Mouse (Mus musculus): ENCODE data around the gene Hspa1l. TPM values are rescaled to one million over a fixed set of nuclear protein-coding genes. Genes with fewer than 3 reads are reported as not detected.

Hspa1l gene
- polyA plus RNA-seq, 1 experiment from 2014 or later = 1.1 TPM

GRCm38 (mm10) chr17:35024691-35025488, 52.4 kb downstream of the Hspa1l start:
- no peak overlapping the region for H3K4me2 ChIP-seq
- no peak overlapping the region for H3K27ac ChIP-seq
- ATAC-seq (ENCODE audit: low FRiP score) = no peak
- H3K9ac ChIP-seq = no peak overlapping the region
- no peak overlapping the region for H3K4me3 ChIP-seq
- H3K36me3 ChIP-seq = no peaks in the 10 kb centered on the region
- no peaks in the 10 kb centered on the region for H3K27me3 ChIP-seq
- H3K4me1 ChIP-seq (replicated peaks) = peaks cover 30% of the 10 kb centered on the region
- 73% methylated on average over 5 of the region's 10 CpGs for WGBS
- H3K9me3 ChIP-seq = no peaks in the 10 kb centered on the region

- WGBS = 79% methylated on average over 4 of the region's 5 CpGs
- Histone ChIP-seq H3K36me3 (no peaks in the 10 kb centered on the region), H3K27ac (no peak overlapping the region; the same call in 1 of the 2 replicates), H3K9ac (no peak overlapping the region), H3K9me3 (no peaks in the 10 kb centered on the region), H3K4me3 (no peak overlapping the region), H3K27me3 (0 out of 2 replicates have a peak, but pooled peaks cover 1% of the 10 kb centered on the region), H3K4me1 (replicated peaks) (peaks cover 33% of the 10 kb centered on the region), H3K4me2 (no peak overlapping the region)
- no peak for ATAC-seq (ENCODE audit: low FRiP score)
These were observed 53.7 kb downstream of the Hspa1l start for GRCm38 (mm10) chr17:35026206-35026605.

- 28% methylated on average over 13 of the region's 13 CpGs for WGBS
- peak within 1 kb of the TSS; percentile 73 for H3K27ac ChIP-seq
- no peaks in the 10 kb centered on the region for H3K36me3 ChIP-seq
- 0 out of 2 replicates have a peak, but pooled peaks cover 3% of the 10 kb centered on the region for H3K27me3 ChIP-seq
- H3K9me3 ChIP-seq = no peaks in the 10 kb centered on the region
- H3K4me1 ChIP-seq (replicated peaks) = peaks cover 27% of the 10 kb centered on the region
- peak; percentile 63 for ATAC-seq (ENCODE audit: low FRiP score)
- H3K9ac ChIP-seq = peak within 1 kb of the TSS; percentile 43
- 0 out of 2 replicates have a peak within 1 kb of the TSS, but pooled peaks have one; percentile 6 for H3K4me2 ChIP-seq
- H3K4me3 ChIP-seq = no peak within 1 kb of the TSS
These were observed 55.0 kb downstream of the Hspa1l start, which contains the start of gene Sapcd1 for GRCm38 (mm10) chr17:35027277-35028068. TSS of gene Sapcd1 (minus strand) at chr17:35028016.

- H3K27ac ChIP-seq = no peak overlapping the region
- H3K9me3 ChIP-seq = no peaks in the 10 kb centered on the region
- H3K4me2 ChIP-seq = no peak overlapping the region
- peaks cover 27% of the 10 kb centered on the region for H3K4me1 ChIP-seq (replicated peaks)
- 94% methylated on average over 2 of the region's 2 CpGs for WGBS
- H3K36me3 ChIP-seq = no peaks in the 10 kb centered on the region
- H3K27me3 ChIP-seq = 0 out of 2 replicates have a peak, but pooled peaks cover 3% of the 10 kb centered on the region
- no peak overlapping the region for H3K4me3 ChIP-seq
- ATAC-seq (ENCODE audit: low FRiP score) = no peak
- H3K9ac ChIP-seq = no peak overlapping the region
These were observed 55.8 kb downstream of the Hspa1l start for GRCm38 (mm10) chr17:35028315-35028714.

Other genes starting within 250 kb of the Hspa1l start
- gene C4b, start 228.8 kb upstream of the Hspa1l start, polyA plus RNA-seq (2015; fragmentation: Nextera tagmentation; extraction: Ambion mirVana) = 0.09 TPM in 1 of 2 replicates, not detected in the other
- not detected in 2 replicates for gene Cyp21a1, start 168.1 kb upstream of the Hspa1l start, polyA plus RNA-seq (2015; fragmentation: Nextera tagmentation; extraction: Ambion mirVana)
- gene Stk19, start 135.8 kb upstream of the Hspa1l start, polyA plus RNA-seq (2015; fragmentation: Nextera tagmentation; extraction: Ambion mirVana) = 36.5 and 40.5 TPM in 2 replicates
- 68.9 and 69.6 TPM in 2 replicates for gene Dxo, start 135.7 kb upstream of the Hspa1l start, polyA plus RNA-seq (2015; fragmentation: Nextera tagmentation; extraction: Ambion mirVana)
- 54.1 and 60.4 TPM in 2 replicates for gene Skiv2l, start 122.5 kb upstream of the Hspa1l start, polyA plus RNA-seq (2015; fragmentation: Nextera tagmentation; extraction: Ambion mirVana)
- 82.7 and 88.9 TPM in 2 replicates for gene Nelfe, start 122.3 kb upstream of the Hspa1l start, polyA plus RNA-seq (2015; fragmentation: Nextera tagmentation; extraction: Ambion mirVana)
- gene Cfb, start 110.2 kb upstream of the Hspa1l start, polyA plus RNA-seq (2015; fragmentation: Nextera tagmentation; extraction: Ambion mirVana) = 1.9 TPM in 2 replicates
- 13.5 and 13.9 TPM in 2 replicates for gene Zbtb12, start 93.2 kb upstream of the Hspa1l start, polyA plus RNA-seq (2015; fragmentation: Nextera tagmentation; extraction: Ambion mirVana)
- gene Gm20547, start 90.7 kb upstream of the Hspa1l start, polyA plus RNA-seq (2015; fragmentation: Nextera tagmentation; extraction: Ambion mirVana) = 0.10 TPM in 1 of 2 replicates, not detected in the other
- gene C2, start 74.4 kb upstream of the Hspa1l start, polyA plus RNA-seq (2015; fragmentation: Nextera tagmentation; extraction: Ambion mirVana) = 1.4 and 2.3 TPM in 2 replicates
- gene Ehmt2, start 74.2 kb upstream of the Hspa1l start, polyA plus RNA-seq (2015; fragmentation: Nextera tagmentation; extraction: Ambion mirVana) = 90.1 and 98.0 TPM in 2 replicates
- 0.17 TPM in 1 of 2 replicates, not detected in the other for gene Slc44a4, start 58.2 kb upstream of the Hspa1l start, polyA plus RNA-seq (2015; fragmentation: Nextera tagmentation; extraction: Ambion mirVana)
- gene Neu1, start 41.5 kb upstream of the Hspa1l start, polyA plus RNA-seq (2015; fragmentation: Nextera tagmentation; extraction: Ambion mirVana) = 30.6 and 31.5 TPM in 2 replicates
- gene Hspa1b, start 13.5 kb upstream of the Hspa1l start, polyA plus RNA-seq (2015; fragmentation: Nextera tagmentation; extraction: Ambion mirVana) = 0.26 and 0.32 TPM in 2 replicates
- not detected in 2 replicates for gene Gm20481, start 2.8 kb upstream of the Hspa1l start, polyA plus RNA-seq (2015; fragmentation: Nextera tagmentation; extraction: Ambion mirVana)
- gene Hspa1a, start 547 bp upstream of the Hspa1l start, polyA plus RNA-seq (2015; fragmentation: Nextera tagmentation; extraction: Ambion mirVana) = 4.0 and 4.6 TPM in 2 replicates
- gene Lsm2, start 9.2 kb downstream of the Hspa1l start, polyA plus RNA-seq (2015; fragmentation: Nextera tagmentation; extraction: Ambion mirVana) = 112 and 117 TPM in 2 replicates
- gene Vars, start 28.3 kb downstream of the Hspa1l start, polyA plus RNA-seq (2015; fragmentation: Nextera tagmentation; extraction: Ambion mirVana) = 57.3 TPM in 2 replicates
- gene Vwa7, start 43.9 kb downstream of the Hspa1l start, polyA plus RNA-seq (2015; fragmentation: Nextera tagmentation; extraction: Ambion mirVana) = 0.16 and 0.18 TPM in 2 replicates
- gene Sapcd1, start 55.3 kb downstream of the Hspa1l start, polyA plus RNA-seq (2015; fragmentation: Nextera tagmentation; extraction: Ambion mirVana) = 2.5 and 2.9 TPM in 2 replicates
- gene Msh5, start 74.0 kb downstream of the Hspa1l start, polyA plus RNA-seq (2015; fragmentation: Nextera tagmentation; extraction: Ambion mirVana) = 2.7 and 3.5 TPM in 2 replicates
- 100 and 102 TPM in 2 replicates for gene Clic1, start 77.3 kb downstream of the Hspa1l start, polyA plus RNA-seq (2015; fragmentation: Nextera tagmentation; extraction: Ambion mirVana)
- 420 and 426 TPM in 2 replicates for gene Ddah2, start 86.3 kb downstream of the Hspa1l start, polyA plus RNA-seq (2015; fragmentation: Nextera tagmentation; extraction: Ambion mirVana)
- not detected in 2 replicates for gene Ly6g6c, start 92.7 kb downstream of the Hspa1l start, polyA plus RNA-seq (2015; fragmentation: Nextera tagmentation; extraction: Ambion mirVana)
- gene Mpig6b, start 93.5 kb downstream of the Hspa1l start, polyA plus RNA-seq (2015; fragmentation: Nextera tagmentation; extraction: Ambion mirVana) = 0.25 and 0.31 TPM in 2 replicates
- gene Ly6g6e, start 104.2 kb downstream of the Hspa1l start, polyA plus RNA-seq (2015; fragmentation: Nextera tagmentation; extraction: Ambion mirVana) = 0.45 TPM in 1 of 2 replicates, not detected in the other
- 0.61 and 1.1 TPM in 2 replicates for gene Ly6g6d, start 105.4 kb downstream of the Hspa1l start, polyA plus RNA-seq (2015; fragmentation: Nextera tagmentation; extraction: Ambion mirVana)
- 0.19 and 0.28 TPM in 2 replicates for gene Ly6g6f, start 112.9 kb downstream of the Hspa1l start, polyA plus RNA-seq (2015; fragmentation: Nextera tagmentation; extraction: Ambion mirVana)
- 86.9 and 93.8 TPM in 2 replicates for gene Abhd16a, start 116.6 kb downstream of the Hspa1l start, polyA plus RNA-seq (2015; fragmentation: Nextera tagmentation; extraction: Ambion mirVana)
- gene Ly6g5c, start 135.6 kb downstream of the Hspa1l start, polyA plus RNA-seq (2015; fragmentation: Nextera tagmentation; extraction: Ambion mirVana) = 0.36 TPM in 1 of 2 replicates, not detected in the other
- 1.1 and 1.9 TPM in 2 replicates for gene Ly6g5b, start 142.7 kb downstream of the Hspa1l start, polyA plus RNA-seq (2015; fragmentation: Nextera tagmentation; extraction: Ambion mirVana)
- gene Gpank1, start 148.8 kb downstream of the Hspa1l start, polyA plus RNA-seq (2015; fragmentation: Nextera tagmentation; extraction: Ambion mirVana) = 21.6 and 24.4 TPM in 2 replicates
- gene Csnk2b, start 149.3 kb downstream of the Hspa1l start, polyA plus RNA-seq (2015; fragmentation: Nextera tagmentation; extraction: Ambion mirVana) = 317 and 322 TPM in 2 replicates
- 10.2 and 11.2 TPM in 2 replicates for gene D17H6S53E, start 153.7 kb downstream of the Hspa1l start, polyA plus RNA-seq (2015; fragmentation: Nextera tagmentation; extraction: Ambion mirVana)
- 0.34 and 0.84 TPM in 2 replicates for gene Apom, start 159.3 kb downstream of the Hspa1l start, polyA plus RNA-seq (2015; fragmentation: Nextera tagmentation; extraction: Ambion mirVana)
- gene Bag6, start 162.5 kb downstream of the Hspa1l start, polyA plus RNA-seq (2015; fragmentation: Nextera tagmentation; extraction: Ambion mirVana) = 76.5 and 81.9 TPM in 2 replicates
- 181 and 196 TPM in 2 replicates for gene Prrc2a, start 192.2 kb downstream of the Hspa1l start, polyA plus RNA-seq (2015; fragmentation: Nextera tagmentation; extraction: Ambion mirVana)
- 8.7 and 11.6 TPM in 2 replicates for gene Aif1, start 203.4 kb downstream of the Hspa1l start, polyA plus RNA-seq (2015; fragmentation: Nextera tagmentation; extraction: Ambion mirVana)
- gene Lst1, start 215.7 kb downstream of the Hspa1l start, polyA plus RNA-seq (2015; fragmentation: Nextera tagmentation; extraction: Ambion mirVana) = 6.8 and 8.9 TPM in 2 replicates
- 0.44 and 0.52 TPM in 2 replicates for gene Ltb, start 221.7 kb downstream of the Hspa1l start, polyA plus RNA-seq (2015; fragmentation: Nextera tagmentation; extraction: Ambion mirVana)
- not detected in 2 replicates for gene Tnf, start 229.3 kb downstream of the Hspa1l start, polyA plus RNA-seq (2015; fragmentation: Nextera tagmentation; extraction: Ambion mirVana)
- 0.23 and 0.27 TPM in 2 replicates for gene Lta, start 232.6 kb downstream of the Hspa1l start, polyA plus RNA-seq (2015; fragmentation: Nextera tagmentation; extraction: Ambion mirVana)
- gene Gm16181, start 248.1 kb downstream of the Hspa1l start, polyA plus RNA-seq (2015; fragmentation: Nextera tagmentation; extraction: Ambion mirVana) = 0.57 and 0.83 TPM in 2 replicates

All from hindbrain, embryonic 13.5 days (tissue).